Mouse (Mus musculus) hindbrain, embryonic 12.5 days (tissue): ENCODE measurements around the gene Gm20708. TPM values are rescaled to one million over a fixed set of nuclear protein-coding genes. Genes with fewer than 3 reads are reported as not detected.
A peak's percentile ranks its signal among the peaks of the same experiment; 100 is the strongest.

ENCODE experiments used
- ATAC-seq: fragments of 200-750 bp; cut with Nextera tagmentation; 2 replicates; pipeline ENCODE4 v1.8.0; 2017; ENCODE audit warnings: moderate TSS enrichment; ENCODE audit not compliant: low FRiP score
- H3K27ac ChIP-seq: fragments of 300-500 bp; sonication (generic); 2 replicates; pipeline ENCODE4 v1.5.1; 2016; ENCODE audit warnings: mild to moderate bottlenecking
- H3K27me3 ChIP-seq: fragments of 300-500 bp; sonication (generic); 2 replicates; pipeline ENCODE4 v1.6.1; 2016; ENCODE audit warnings: mild to moderate bottlenecking
- H3K36me3 ChIP-seq: fragments of 300-500 bp; sonication (generic); 2 replicates; pipeline ENCODE4 v1.6.1; 2016; ENCODE audit warnings: mild to moderate bottlenecking
- H3K4me1 ChIP-seq: fragments of 300-500 bp; sonication (generic); 2 replicates; pipeline ENCODE4 v1.6.1; 2016
- H3K4me2 ChIP-seq: fragments of 300-500 bp; sonication (generic); replicated peaks from 2 replicates; pipeline ENCODE4 v1.6.1; 2016; ENCODE audit warnings: mild to moderate bottlenecking
- H3K4me3 ChIP-seq: fragments of 300-500 bp; sonication (generic); 2 replicates; pipeline ENCODE4 v1.5.1; 2016; ENCODE audit warnings: mild to moderate bottlenecking
- H3K9ac ChIP-seq: fragments of 300-500 bp; sonication (generic); 2 replicates; pipeline ENCODE4 v1.6.1; 2016; ENCODE audit warnings: mild to moderate bottlenecking, moderate library complexity
- H3K9me3 ChIP-seq: fragments of 300-500 bp; sonication (generic); replicated peaks from 2 replicates; pipeline ENCODE4 v1.6.1; 2016; ENCODE audit warnings: mild to moderate bottlenecking
- WGBS: fragments of 180-500 bp; shearing (Covaris S2); methylation state at CpG from one replicate; pipeline ENCODE4 v1.1.7; 2016; 5-methylcytosine and 5-hydroxymethylcytosine counted together
- polyA plus RNA-seq: library from polyadenylated mRNA; unstranded; fragments of >200 nt; fragmentation: Nextera tagmentation; extraction: Ambion mirVana; gene quantifications from 2 replicates; pipeline ENCODE4 v1.2.1, GENCODE M21; 2016

The Gm20708 gene
- polyA plus RNA-seq, 1 experiment from 2014 or later = 0.50 TPM

- Histone ChIP-seq H3K9ac (no peak overlapping the region), H3K36me3 (no peaks in the 10 kb centered on the region), H3K4me2 (no peak overlapping the region), H3K4me1 (peaks cover 21% of the 10 kb centered on the region), H3K27me3 (peaks cover 47% of the 10 kb centered on the region), H3K4me3 (no peak overlapping the region), H3K27ac (no peak overlapping the region), H3K9me3 (no peaks in the 10 kb centered on the region)
- ATAC-seq = no peak
- WGBS = 60% methylated on average over 2 of the region's 2 CpGs
Observed at GRCm38 (mm10) chr11:117864805-117865204, 55.3 kb downstream of the Gm20708 start.

- ATAC-seq = peak; percentile 44; the same call in 1 of the 2 replicates
- H3K36me3 ChIP-seq = no peaks in the 10 kb centered on the region
- peaks cover 35% of the 10 kb centered on the region for H3K27me3 ChIP-seq
- peaks cover 19% of the 10 kb centered on the region for H3K4me1 ChIP-seq
- H3K9ac ChIP-seq = peak overlapping the region; percentile 32; the same call in 1 of the 2 replicates
- 17% methylated on average over 6 of the region's 6 CpGs for WGBS
- peak overlapping the region; percentile 24 for H3K4me2 ChIP-seq
- no peak overlapping the region for H3K4me3 ChIP-seq
- H3K27ac ChIP-seq = peak overlapping the region; percentile 76; the same call in 1 of the 2 replicates
- no peaks in the 10 kb centered on the region for H3K9me3 ChIP-seq
Observed at GRCm38 (mm10) chr11:117865988-117866387, 56.5 kb downstream of the Gm20708 start.

- Histone ChIP-seq H3K4me3 (no peak overlapping the region), H3K4me2 (no peak overlapping the region)
- 37% methylated on average over 12 of the region's 12 CpGs for WGBS
Observed at GRCm38 (mm10) chr11:117870688-117871365, 61.4 kb downstream of the Gm20708 start.

GRCm38 (mm10) chr11:117871376-117871775 lies 61.9 kb downstream of the Gm20708 start:
- Histone ChIP-seq H3K4me3 (no peak overlapping the region), H3K27ac (no peak overlapping the region), H3K4me2 (no peak overlapping the region), H3K9me3 (no peaks in the 10 kb centered on the region), H3K36me3 (no peaks in the 10 kb centered on the region), H3K9ac (no peak overlapping the region), H3K4me1 (peaks cover 26% of the 10 kb centered on the region), H3K27me3 (peaks cover 6% of the 10 kb centered on the region; the same call in 1 of the 2 replicates)
- WGBS = 64% methylated on average over 5 of the region's 5 CpGs
- ATAC-seq = no peak

More at GRCm38 (mm10) chr11:117870688-117871365, 61.4 kb downstream of the Gm20708 start:
- Histone ChIP-seq H3K4me1 (peaks cover 31% of the 10 kb centered on the region), H3K9me3 (no peaks in the 10 kb centered on the region), H3K27ac (no peak overlapping the region), H3K9ac (no peak overlapping the region; the same call in 1 of the 2 replicates), H3K36me3 (no peaks in the 10 kb centered on the region), H3K27me3 (peaks cover 6% of the 10 kb centered on the region; the same call in 1 of the 2 replicates)
- no peak for ATAC-seq

- H3K9ac ChIP-seq = no peak overlapping the region
- H3K27me3 ChIP-seq = peaks cover 6% of the 10 kb centered on the region; the same call in 1 of the 2 replicates
- no peak overlapping the region for H3K4me2 ChIP-seq
- no peak overlapping the region for H3K27ac ChIP-seq
- H3K4me1 ChIP-seq = peaks cover 21% of the 10 kb centered on the region
- no peak overlapping the region for H3K4me3 ChIP-seq
- 58% methylated on average over 12 of the region's 12 CpGs for WGBS
- no peaks in the 10 kb centered on the region for H3K9me3 ChIP-seq
- H3K36me3 ChIP-seq = no peaks in the 10 kb centered on the region
- no peak for ATAC-seq
Observed at GRCm38 (mm10) chr11:117871911-117872584, 62.6 kb downstream of the Gm20708 start.

- H3K4me2 ChIP-seq = peak within 1 kb of the TSS; percentile 84
- H3K4me1 ChIP-seq = peaks cover 26% of the 10 kb centered on the region
- no peaks in the 10 kb centered on the region for H3K9me3 ChIP-seq
- H3K4me3 ChIP-seq = peak within 1 kb of the TSS; percentile 71
- no peaks in the 10 kb centered on the region for H3K36me3 ChIP-seq
- H3K9ac ChIP-seq = peak within 1 kb of the TSS; percentile 78
- H3K27ac ChIP-seq = no peak within 1 kb of the TSS
- WGBS = 1% methylated on average over 51 of the region's 51 CpGs
- peak; percentile 70 for ATAC-seq
- H3K27me3 ChIP-seq = peaks cover 6% of the 10 kb centered on the region; the same call in 1 of the 2 replicates
Observed at GRCm38 (mm10) chr11:117872861-117873608, 63.6 kb downstream of the Gm20708 start, which contains the start of gene Tha1. Tha1 (minus strand) TSS chr11:117873481.

GRCm38 (mm10) chr11:117874419-117874818 lies 65.0 kb downstream of the Gm20708 start:
- no peaks in the 10 kb centered on the region for H3K36me3 ChIP-seq
- H3K4me3 ChIP-seq = no peak overlapping the region
- peaks cover 38% of the 10 kb centered on the region for H3K4me1 ChIP-seq
- no peaks in the 10 kb centered on the region for H3K9me3 ChIP-seq
- 57% methylated on average over 4 of the region's 4 CpGs for WGBS
- no peak overlapping the region for H3K4me2 ChIP-seq
- H3K9ac ChIP-seq = no peak overlapping the region
- no peak for ATAC-seq
- H3K27ac ChIP-seq = no peak overlapping the region
- H3K27me3 ChIP-seq = peaks cover 13% of the 10 kb centered on the region

GRCm38 (mm10) chr11:117875681-117876080 lies 66.2 kb downstream of the Gm20708 start:
- Histone ChIP-seq H3K27ac (no peak overlapping the region), H3K9ac (no peak overlapping the region), H3K4me2 (no peak overlapping the region), H3K4me1 (peaks cover 35% of the 10 kb centered on the region), H3K27me3 (peaks cover 18% of the 10 kb centered on the region), H3K9me3 (no peaks in the 10 kb centered on the region), H3K4me3 (no peak overlapping the region), H3K36me3 (no peaks in the 10 kb centered on the region)
- no peak for ATAC-seq
- WGBS = 23% methylated on average over 6 of the region's 6 CpGs

- peaks cover 12% of the 10 kb centered on the region for H3K27me3 ChIP-seq
- no peaks in the 10 kb centered on the region for H3K36me3 ChIP-seq
- H3K27ac ChIP-seq = peak overlapping the region; percentile 49
- H3K9ac ChIP-seq = no peak overlapping the region
- H3K4me3 ChIP-seq = no peak overlapping the region
- H3K9me3 ChIP-seq = no peaks in the 10 kb centered on the region
- H3K4me1 ChIP-seq = peaks cover 37% of the 10 kb centered on the region
- H3K4me2 ChIP-seq = peak overlapping the region; percentile 24; the same call in 1 of the 2 replicates
- ATAC-seq = peak; percentile 46
- WGBS = 32% methylated on average over 13 of the region's 13 CpGs
Observed at GRCm38 (mm10) chr11:117877917-117878745, 68.7 kb downstream of the Gm20708 start.

- H3K4me2 ChIP-seq = peak overlapping the region; percentile 24; the same call in 1 of the 2 replicates
- 32% methylated on average over 8 of the region's 8 CpGs for WGBS
Observed at GRCm38 (mm10) chr11:117878892-117879291, 69.4 kb downstream of the Gm20708 start.

GRCm38 (mm10) chr11:117879676-117880075 lies 70.2 kb downstream of the Gm20708 start:
- Histone ChIP-seq H3K36me3 (no peaks in the 10 kb centered on the region), H3K27ac (no peak overlapping the region), H3K4me3 (no peak overlapping the region), H3K27me3 (peaks cover 12% of the 10 kb centered on the region), H3K9me3 (no peaks in the 10 kb centered on the region), H3K9ac (no peak overlapping the region), H3K4me1 (peaks cover 34% of the 10 kb centered on the region), H3K4me2 (no peak overlapping the region)
- WGBS = 79% methylated on average over 6 of the region's 6 CpGs
- ATAC-seq = no peak

More at GRCm38 (mm10) chr11:117878892-117879291, 69.4 kb downstream of the Gm20708 start:
- no peak for ATAC-seq
- Histone ChIP-seq H3K4me3 (no peak overlapping the region), H3K27ac (peak overlapping the region; percentile 49), H3K27me3 (peaks cover 12% of the 10 kb centered on the region), H3K9ac (no peak overlapping the region), H3K4me1 (peaks cover 34% of the 10 kb centered on the region), H3K36me3 (no peaks in the 10 kb centered on the region), H3K9me3 (no peaks in the 10 kb centered on the region)
